Mouse (Mus musculus) left cerebral cortex, postnatal 10 days (tissue): Measurements from ENCODE around the gene Tmc2. TPM values are rescaled to one million over a fixed set of nuclear protein-coding genes. Genes with fewer than 3 reads are reported as not detected.

Source experiments
- DNase-seq, 2 experiments: peaks; one replicate each; pipeline ENCODE4 v3.0.0; 2021 to 2022; ENCODE audit warnings: low spot score in 2 of 2, mixed read lengths in 1 of 2; ENCODE audit errors: extremely low spot score in 1 of 2
- intact Hi-C: fragments of 180-260 bp; cut with DNase I; formaldehyde crosslinking; loops from one replicate; pipeline ENCODE4 v1.15.1; 2025
- total RNA-seq, 2 experiments: library from RNA; stranded (reverse); gene quantifications; 2 replicates each; pipeline ENCODE4 v1.2.3; 2021

The Tmc2 gene
- total RNA-seq, 2 experiments from 2014 or later = not detected

GRCm38 (mm10) chr2:130209636-130210035, 14.6 kb downstream of the Tmc2 start:
- intact Hi-C loops = no loop called here
- no peak for DNase-seq

GRCm38 (mm10) chr2:130211581-130211980, 16.6 kb downstream of the Tmc2 start:
- no peak for DNase-seq
- intact Hi-C loops = no loop called here

- intact Hi-C loops = loop anchor here (2.0 to 5.0 kb wide), 2 partner anchors 70 to 180 kb away; no protein-coding TSS in a partner anchor
- DNase-seq = peak in 1 of 2 experiments; percentile 26
These were observed 51.9 kb downstream of the Tmc2 start for GRCm38 (mm10) chr2:130246912-130247311.

- no peak for DNase-seq
- intact Hi-C loops = loop anchor here (5.0 kb wide), 1 partner anchor 181 kb away; no protein-coding TSS in a partner anchor
These were observed 53.2 kb downstream of the Tmc2 start for GRCm38 (mm10) chr2:130248226-130248625.

- intact Hi-C loops = no loop called here
- DNase-seq = no peak
These were observed 61.8 kb downstream of the Tmc2 start for GRCm38 (mm10) chr2:130256762-130257161.

GRCm38 (mm10) chr2:130260822-130261221, 65.8 kb downstream of the Tmc2 start:
- no peak for DNase-seq
- intact Hi-C loops = no loop called here

- DNase-seq = no peak
- intact Hi-C loops = no loop called here
These were observed 66.9 kb downstream of the Tmc2 start for GRCm38 (mm10) chr2:130261914-130262313.

- intact Hi-C loops = no loop called here
- no peak for DNase-seq
These were observed 67.4 kb downstream of the Tmc2 start for GRCm38 (mm10) chr2:130262398-130262797.

- no peak for DNase-seq
- intact Hi-C loops = loop anchor here (5.0 kb wide), 1 partner anchor 88 kb away; the partner anchor contains the start of gene Snrpb
These were observed 70.5 kb downstream of the Tmc2 start for GRCm38 (mm10) chr2:130265520-130265919.

- intact Hi-C loops = loop anchor here (5.0 kb wide), 1 partner anchor 91 kb away; the partner anchor contains the start of gene Snrpb
- no peak for DNase-seq
These were observed 73.1 kb downstream of the Tmc2 start for GRCm38 (mm10) chr2:130268074-130268473.

- intact Hi-C loops = no loop called here
These were observed 78.7 kb downstream of the Tmc2 start for GRCm38 (mm10) chr2:130273732-130274131.

GRCm38 (mm10) chr2:130274149-130274861, 79.3 kb downstream of the Tmc2 start, which contains the start of gene Nop56:
Gene Nop56 (plus strand): TSS chr2:130274430.
- peak; percentile 98 to 99 for DNase-seq
- intact Hi-C loops = no loop called here

More at GRCm38 (mm10) chr2:130273732-130274131, 78.7 kb downstream of the Tmc2 start:
- DNase-seq = no peak

GRCm38 (mm10) chr2:130274862-130275261, 79.9 kb downstream of the Tmc2 start:
- no peak for DNase-seq
- intact Hi-C loops = no loop called here

GRCm38 (mm10) chr2:130275649-130276048, 80.7 kb downstream of the Tmc2 start:
- DNase-seq = peak in 1 of 2 experiments; percentile 68
- intact Hi-C loops = no loop called here

- DNase-seq = no peak
- intact Hi-C loops = no loop called here
These were observed 84.7 kb downstream of the Tmc2 start for GRCm38 (mm10) chr2:130279600-130280091.

GRCm38 (mm10) chr2:130280224-130280623, 85.2 kb downstream of the Tmc2 start:
- DNase-seq = no peak
- intact Hi-C loops = no loop called here

- DNase-seq = no peak
- intact Hi-C loops = no loop called here
These were observed 85.8 kb downstream of the Tmc2 start for GRCm38 (mm10) chr2:130280818-130281217.

GRCm38 (mm10) chr2:130283854-130284654, 89.1 kb downstream of the Tmc2 start, which contains the start of gene Idh3b:
Gene Idh3b (minus strand): TSS chr2:130284547.
- DNase-seq = peak; percentile 87 to 93
- intact Hi-C loops = no loop called here

- DNase-seq = no peak
- intact Hi-C loops = no loop called here
These were observed 94.1 kb downstream of the Tmc2 start for GRCm38 (mm10) chr2:130289086-130289485.
